Mouse (Mus musculus) CD4-positive, CD25-positive, alpha-beta regulatory T cell, adult 9 weeks (primary cell): ENCODE results near the gene Gm14851. TPM values are rescaled to one million over a fixed set of nuclear protein-coding genes. Genes with fewer than 3 reads are reported as not detected.

Experiments used
- polyA plus RNA-seq: library from polyadenylated mRNA; unstranded; fragments of 100-300 nt; shearing (Covaris generic); gene quantifications from one replicate; pipeline ENCODE4 v1.2.1, GENCODE M21; 2017

Gm14851 gene
- not detected for polyA plus RNA-seq

GRCm38 (mm10) chr8:21095950-21096349 lies at the start of gene Gm14851:
TSS of gene Gm14851 (minus strand) at chr8:21096050.

GRCm38 (mm10) chr8:21134342-21134741 lies 38.5 kb upstream of the Gm14851 start, which contains the start of gene Defa30:
TSS of gene Defa30 (plus strand) at chr8:21134642.

GRCm38 (mm10) chr8:21084142-21084541 lies 11.7 kb downstream of the Gm14851 start, which contains the start of gene Defa25:
TSS of gene Defa25 (plus strand) at chr8:21084442.

GRCm38 (mm10) chr8:21064738-21065137 lies 31.1 kb downstream of the Gm14851 start, which contains the start of gene Defa35:
TSS of gene Defa35 (plus strand) at chr8:21065038.

GRCm38 (mm10) chr8:21054747-21055146 lies 41.1 kb downstream of the Gm14851 start, which contains the start of gene Defa23:
TSS of gene Defa23 (plus strand) at chr8:21055047.

Other genes starting within 250 kb of the Gm14851 start
- not detected for gene Defb33, start 203.4 kb downstream of the Gm14851 start, polyA plus RNA-seq
- not detected for gene Gm15056, start 193.4 kb downstream of the Gm14851 start, polyA plus RNA-seq
- not detected for gene Gm6040, start 174.0 kb downstream of the Gm14851 start, polyA plus RNA-seq
- gene AY761185, start 151.3 kb downstream of the Gm14851 start, polyA plus RNA-seq: not detected
- gene Defa21, start 70.5 kb downstream of the Gm14851 start, polyA plus RNA-seq: not detected
- gene Defa23, start 41.0 kb downstream of the Gm14851 start, polyA plus RNA-seq: not detected
- gene Defa35, start 31.0 kb downstream of the Gm14851 start, polyA plus RNA-seq: not detected
- gene Defa25, start 11.6 kb downstream of the Gm14851 start, polyA plus RNA-seq: not detected
- not detected for gene Defa30, start 38.6 kb upstream of the Gm14851 start, polyA plus RNA-seq
- gene Defa22, start 66.2 kb upstream of the Gm14851 start, polyA plus RNA-seq: not detected
- not detected for gene Defa31, start 95.6 kb upstream of the Gm14851 start, polyA plus RNA-seq
- gene Gm15293, start 105.5 kb upstream of the Gm14851 start, polyA plus RNA-seq: not detected
- gene Gm15292, start 153.7 kb upstream of the Gm14851 start, polyA plus RNA-seq: not detected
- gene Defa27, start 219.5 kb upstream of the Gm14851 start, polyA plus RNA-seq: not detected
- gene Defa29, start 231.0 kb upstream of the Gm14851 start, polyA plus RNA-seq: not detected